Comparison of ENCODE assay signal across 8 mouse cellular contexts in the genomic region with DNA sequence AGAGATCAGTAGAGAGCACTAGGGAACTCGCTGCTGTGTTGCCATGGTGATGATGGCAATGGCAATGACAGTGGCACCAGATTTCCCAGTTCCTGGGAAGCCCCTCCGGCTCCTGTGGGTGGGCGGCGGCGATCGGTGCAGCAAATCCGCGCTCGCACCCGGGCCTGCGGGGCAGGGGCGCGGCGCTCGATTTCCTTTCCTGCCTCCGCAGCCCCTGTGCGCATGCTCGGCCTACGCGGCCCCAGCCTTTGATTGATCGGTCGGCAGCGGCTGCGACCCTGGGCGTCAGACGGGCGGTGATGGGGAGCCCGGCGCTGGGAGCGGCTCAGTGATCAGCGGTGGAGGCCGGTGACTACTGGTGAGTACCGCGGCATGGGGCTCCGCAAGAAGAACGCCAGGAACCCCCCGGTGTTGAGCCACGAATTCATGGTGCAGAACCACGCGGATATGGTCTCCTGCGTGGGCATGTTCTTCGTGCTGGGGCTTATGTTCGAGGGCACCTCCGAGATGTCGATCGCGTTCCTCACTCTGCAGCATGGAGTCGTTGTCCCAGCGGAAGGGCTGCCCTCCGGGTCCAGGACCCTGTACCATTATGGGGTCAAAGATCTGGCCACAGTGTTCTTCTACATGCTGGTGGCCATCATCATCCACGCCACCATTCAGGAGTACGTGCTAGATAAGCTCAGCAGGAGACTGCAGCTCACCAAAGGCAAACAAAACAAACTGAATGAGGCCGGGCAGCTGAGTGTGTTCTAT. TPM values are rescaled to one million over a fixed set of nuclear protein-coding genes. Genes with fewer than 3 reads are reported as not detected.
DNase-seq lines count a peak whose midpoint lies in the region; ATAC-seq and TF ChIP-seq lines count a peak whose summit lies in the region.

Gene Tram1l1 (plus strand): TSS at position 35 of the 756 bp plus-strand sequence.

- no peak for TF ChIP-seq CTCF in stomach, postnatal 0 days (IDR thresholded peaks at IDR 0.05; ENCODE audit: low read depth)

- intact Hi-C loops in left cerebral cortex, postnatal 4 days (cut with DNase I): no loop called here

- H3K27me3 ChIP-seq in intestine, embryonic 14.5 days (replicated peaks; ENCODE audit: control insufficient read depth, insufficient read depth, low read length): no peaks in the 10 kb centered on the region
- H3K27me3 ChIP-seq in midbrain, embryonic 15.5 days (replicated peaks): no peaks in the 10 kb centered on the region
- H3K27me3 ChIP-seq in stomach, postnatal 0 days (ENCODE audit: control insufficient read depth, insufficient read depth, low read length): no peaks in the 10 kb centered on the region

- peak; percentile 89 for ATAC-seq in intestine, embryonic 14.5 days (replicated peaks; ENCODE audit: low FRiP score, low TSS enrichment, low read depth)
- peak; percentile 97 for ATAC-seq in midbrain, embryonic 15.5 days (replicated peaks)
- ATAC-seq in stomach, postnatal 0 days (ENCODE audit: low FRiP score, low TSS enrichment): peak; percentile 72; the same call in 1 of the 2 replicates

- H3K36me3 ChIP-seq in intestine, embryonic 14.5 days (ENCODE audit: control insufficient read depth, insufficient read depth, low read length): no peaks in the 10 kb centered on the region
- H3K36me3 ChIP-seq in midbrain, embryonic 15.5 days (replicated peaks): no peaks in the 10 kb centered on the region
- no peaks in the 10 kb centered on the region for H3K36me3 ChIP-seq in stomach, postnatal 0 days (ENCODE audit: control insufficient read depth, insufficient read depth, low read length)

- WGBS in intestine, embryonic 14.5 days: 5% methylated on average over 52 of the region's 53 CpGs
- under 1% methylated on average over 53 of the region's 53 CpGs for WGBS in midbrain, embryonic 15.5 days
- 3% methylated on average over 53 of the region's 53 CpGs for WGBS in stomach, postnatal 0 days

- peak within 1 kb of the TSS; percentile 79 for H3K4me2 ChIP-seq in intestine, embryonic 14.5 days (ENCODE audit: low read length)
- H3K4me2 ChIP-seq in midbrain, embryonic 15.5 days: peak within 1 kb of the TSS; percentile 68
- peak within 1 kb of the TSS; percentile 74 for H3K4me2 ChIP-seq in stomach, postnatal 0 days (replicated peaks; ENCODE audit: low read depth)

- H3K27ac ChIP-seq in intestine, embryonic 14.5 days (ENCODE audit: low read depth): no peak within 1 kb of the TSS
- peak within 1 kb of the TSS; percentile 88 for H3K27ac ChIP-seq in midbrain, embryonic 15.5 days
- H3K27ac ChIP-seq in stomach, postnatal 0 days (replicated peaks): no peak within 1 kb of the TSS

- peak; percentile 83 for DNase-seq in heart, adult 11 months
- no peak for DNase-seq in heart, adult 8-10 months (ENCODE audit: low spot score)
- peak; percentile 92 to 96 for DNase-seq in cerebellum, postnatal 10 days
- DNase-seq in frontal cortex, postnatal 10 days (ENCODE audit: low spot score in 2 of 2): peak; percentile 81 to 85
- DNase-seq in intestine, embryonic 14.5 days (ENCODE audit: low spot score): peak; percentile 86
- peak; percentile 94 for DNase-seq in left cerebral cortex, postnatal 4 days
- DNase-seq in stomach, postnatal 0 days (ENCODE audit: low spot score): peak; percentile 57

- no peaks in the 10 kb centered on the region for H3K9me3 ChIP-seq in intestine, embryonic 14.5 days (ENCODE audit: control insufficient read depth, low read length)
- H3K9me3 ChIP-seq in midbrain, embryonic 15.5 days: no peaks in the 10 kb centered on the region
- no peaks in the 10 kb centered on the region for H3K9me3 ChIP-seq in stomach, postnatal 0 days (ENCODE audit: control insufficient read depth, low read length)

- peak within 1 kb of the TSS; percentile 52 for H3K4me3 ChIP-seq in intestine, embryonic 14.5 days (ENCODE audit: low read depth, low read length)
- peak within 1 kb of the TSS; percentile 51 for H3K4me3 ChIP-seq in midbrain, embryonic 15.5 days
- H3K4me3 ChIP-seq in stomach, postnatal 0 days (ENCODE audit: low read depth, low read length): peak within 1 kb of the TSS; percentile 51

- TF ChIP-seq EP300 in stomach, postnatal 0 days (optimal IDR thresholded peaks at IDR 0.05): no peak

- 0 out of 2 replicates have a peak, but pooled peaks cover 3% of the 10 kb centered on the region for H3K4me1 ChIP-seq in intestine, embryonic 14.5 days (replicated peaks; ENCODE audit: control insufficient read depth, insufficient read depth, low read length)
- H3K4me1 ChIP-seq in midbrain, embryonic 15.5 days: peaks cover 38% of the 10 kb centered on the region
- H3K4me1 ChIP-seq in stomach, postnatal 0 days (replicated peaks; ENCODE audit: control insufficient read depth, insufficient read depth): no peaks in the 10 kb centered on the region

- H3K9ac ChIP-seq in intestine, embryonic 14.5 days (ENCODE audit: low read length): peak within 1 kb of the TSS; percentile 56
- H3K9ac ChIP-seq in midbrain, embryonic 15.5 days: peak within 1 kb of the TSS; percentile 67
- H3K9ac ChIP-seq in stomach, postnatal 0 days (ENCODE audit: low read length): peak within 1 kb of the TSS; percentile 62

RNA-seq across cellular contexts. Expression of gene Tram1l1, which starts in this region (rescaled TPM):
- under 1 TPM in 2 of 4 experiments, not detected in 2; 0.06 to 0.09 TPM for total RNA-seq in heart, adult 8-10 months (2022)
- 7.8 and 8.3 TPM in 2 replicates for polyA plus RNA-seq in intestine, embryonic 14.5 days (2014; fragmentation: Nextera tagmentation; extraction: Ambion mirVana)
- total RNA-seq in left cerebral cortex, postnatal 4 days (2021): 10 to 100 TPM; 18.0 to 18.1 TPM
- polyA plus RNA-seq in midbrain, embryonic 15.5 days (2015; fragmentation: Nextera tagmentation; extraction: Ambion mirVana): 54.5 and 57.4 TPM in 2 replicates
- 3.3 and 3.5 TPM in 2 replicates for polyA plus RNA-seq in stomach, postnatal 0 days (2015; fragmentation: Nextera tagmentation; extraction: Ambion mirVana)

Comparison
In these comparisons a context has a peak if more than half of its experiments do, and no peak if none do; other contexts are left out.
1. RNA of gene Tram1l1 (total RNA-seq): 18.0 to 18.1 TPM in left cerebral cortex, postnatal 4 days; 0.06 to 0.09 TPM in heart, adult 8-10 months; every median in the first group is over 10 times any median in the second.
2. Peak in every context shown above with its lines, with median percentiles within 50 percentile points of each other: ATAC-seq, H3K4me2 ChIP-seq, H3K4me3 ChIP-seq and H3K9ac ChIP-seq.